Mouse (Mus musculus) layer of hippocampus, adult 9-10 months (tissue): Measurements from ENCODE around the gene Sipa1l1.

Experiments used
- DNase-seq: peaks from one replicate; pipeline ENCODE4 v3.0.0; 2022; ENCODE audit warnings: low spot score

Sipa1l1 gene

GRCm38 (mm10) chr12:82247371-82248258 lies 78.5 kb downstream of the Sipa1l1 start:
- DNase-seq = no peak

- no peak for DNase-seq
These were observed 79.4 kb downstream of the Sipa1l1 start for GRCm38 (mm10) chr12:82248501-82248900.

GRCm38 (mm10) chr12:82251328-82251727 lies 82.2 kb downstream of the Sipa1l1 start:
- no peak for DNase-seq

GRCm38 (mm10) chr12:82254076-82254475 lies 85.0 kb downstream of the Sipa1l1 start:
- DNase-seq = no peak

GRCm38 (mm10) chr12:82256012-82256411 lies 86.9 kb downstream of the Sipa1l1 start:
- no peak for DNase-seq

DNA sequence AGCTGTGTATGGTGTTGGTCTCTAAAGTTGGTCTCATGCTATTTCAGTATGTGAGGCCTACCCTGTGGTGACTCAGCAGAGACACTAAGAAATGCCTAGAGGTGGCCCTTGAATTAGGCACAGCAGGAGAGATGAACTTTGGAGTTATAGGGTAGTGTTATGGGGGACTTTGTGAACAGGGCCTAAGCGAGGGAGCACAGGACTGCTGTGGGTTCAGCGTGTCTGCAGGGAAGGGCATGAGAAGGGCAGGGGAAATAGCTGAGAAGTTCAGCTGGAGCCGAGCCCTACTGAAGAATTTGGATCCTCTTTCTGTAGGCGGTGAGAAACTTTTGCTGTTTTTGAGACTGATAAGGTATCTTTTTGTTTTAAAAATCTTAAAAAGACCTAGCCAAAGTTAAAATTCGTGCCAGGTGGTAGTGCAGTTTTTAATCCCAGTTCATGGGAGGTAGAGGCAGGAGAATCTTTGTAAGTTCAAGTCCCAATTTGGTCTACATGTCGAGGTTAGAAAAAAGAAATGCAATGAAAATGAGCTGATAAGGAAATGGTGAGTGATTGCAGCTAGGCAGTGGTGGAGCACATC lies 87.9 kb downstream of the Sipa1l1 start:
- DNase-seq = no peak

- no peak for DNase-seq
These were observed 89.1 kb downstream of the Sipa1l1 start for GRCm38 (mm10) chr12:82257994-82258785.

DNA sequence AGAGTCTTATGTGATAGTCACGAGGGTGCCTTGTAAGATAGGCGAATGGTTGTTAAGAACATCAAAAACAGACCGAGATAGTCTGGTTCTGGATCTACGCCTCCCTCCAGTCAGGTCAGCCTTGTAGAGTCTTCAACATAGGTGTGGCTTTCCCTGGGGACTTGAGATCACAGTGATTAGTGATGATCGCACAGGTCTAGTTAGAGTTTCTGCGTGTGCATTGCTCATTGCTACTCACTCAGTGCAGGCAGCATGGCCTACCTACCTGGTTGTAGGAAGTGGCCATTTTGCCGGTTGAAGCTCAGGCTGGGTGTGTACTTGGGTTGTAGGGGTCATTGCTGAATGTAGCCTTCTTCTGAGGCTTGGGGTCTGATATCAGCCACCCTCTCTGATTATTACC lies 94.3 kb downstream of the Sipa1l1 start:
- DNase-seq = no peak

- no peak for DNase-seq
These were observed 95.1 kb downstream of the Sipa1l1 start for GRCm38 (mm10) chr12:82264083-82264851.

DNA sequence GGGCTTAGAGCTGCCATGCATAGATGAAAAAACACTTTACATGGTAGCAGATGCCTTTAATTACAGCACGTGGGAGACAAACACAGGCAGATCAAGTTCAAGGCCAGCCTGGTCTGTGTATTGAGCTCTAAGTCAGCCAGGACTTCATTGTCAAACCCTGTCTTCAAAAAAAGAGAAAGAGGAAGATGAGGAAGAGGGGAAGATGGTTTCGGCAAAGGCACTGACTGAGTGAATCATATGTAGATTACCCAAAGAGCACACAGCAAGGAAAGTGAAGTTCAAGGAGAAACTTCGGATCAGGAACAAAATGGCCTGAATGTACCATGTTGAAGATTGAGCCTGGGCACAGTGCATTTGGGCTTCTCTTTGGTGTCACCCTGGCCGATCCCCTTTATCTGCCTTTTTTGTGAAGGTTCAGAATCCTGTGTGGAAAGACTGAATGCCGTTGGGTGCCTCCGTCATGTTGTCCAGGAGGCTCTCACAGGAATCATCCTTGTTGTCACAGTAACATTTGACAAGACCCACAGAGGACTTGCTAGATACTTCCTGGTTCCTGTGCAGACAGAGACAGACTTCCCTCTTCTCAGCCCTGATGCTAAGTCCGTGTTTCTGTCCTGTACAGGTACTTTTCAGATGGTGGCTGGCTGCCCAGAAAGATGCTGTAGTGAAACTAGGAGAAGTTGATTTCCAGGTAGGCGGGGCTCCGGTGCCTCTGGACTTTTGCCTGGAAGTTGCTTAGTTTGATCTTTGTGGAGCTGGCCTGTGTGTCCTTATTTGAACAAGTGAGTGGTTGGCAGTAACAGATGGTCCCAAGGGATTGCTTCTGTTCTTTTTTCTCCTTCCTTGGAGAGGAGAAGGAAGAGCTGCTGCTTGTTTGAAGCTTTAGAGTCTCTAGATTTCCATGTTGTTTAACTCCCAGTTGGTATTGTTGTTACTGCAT lies 96.5 kb downstream of the Sipa1l1 start:
- no peak for DNase-seq

DNA sequence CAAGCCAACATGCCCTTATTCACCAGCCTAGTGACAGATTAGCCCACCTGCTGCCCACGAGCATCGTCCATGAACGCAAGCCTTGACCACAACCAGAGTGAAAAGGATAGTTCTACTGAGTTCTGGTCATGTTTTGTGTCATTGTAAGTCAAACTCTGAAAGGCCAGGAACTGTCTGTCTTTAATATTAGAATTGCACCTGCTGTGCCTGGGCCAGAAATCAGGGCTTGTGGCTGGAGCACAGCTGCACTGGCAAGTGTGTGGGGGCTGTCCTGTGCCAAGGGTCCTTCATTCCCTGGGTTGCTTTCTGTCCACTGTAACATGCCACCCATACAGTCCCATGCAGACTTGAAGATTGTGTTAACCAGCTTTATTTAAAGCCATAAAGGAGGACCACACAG lies 102.3 kb downstream of the Sipa1l1 start:
- no peak for DNase-seq

- DNase-seq = no peak
These were observed 104.4 kb downstream of the Sipa1l1 start for GRCm38 (mm10) chr12:82273503-82273902.

GRCm38 (mm10) chr12:82274576-82274975 lies 105.5 kb downstream of the Sipa1l1 start:
- no peak for DNase-seq

GRCm38 (mm10) chr12:82275767-82276166 lies 106.6 kb downstream of the Sipa1l1 start:
- DNase-seq = no peak

DNA sequence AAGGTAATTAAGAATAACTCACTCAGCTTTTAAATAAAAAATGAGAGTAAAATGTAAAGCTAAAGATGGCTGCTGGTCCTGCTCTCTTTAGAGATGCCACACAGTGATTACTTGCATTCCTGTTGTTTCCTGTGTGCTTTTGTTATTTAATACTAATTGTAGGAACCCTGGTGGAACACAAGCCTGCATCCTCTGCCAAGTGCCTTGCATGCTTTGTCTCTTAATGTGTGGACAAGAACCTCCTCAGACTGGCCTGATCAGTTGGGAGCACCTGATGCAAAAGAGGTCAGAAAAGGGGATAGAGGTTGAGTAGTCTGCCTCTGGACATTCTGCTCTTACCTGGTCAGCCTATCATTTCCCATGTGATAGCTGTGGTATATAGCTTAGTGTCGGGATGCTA lies 107.5 kb downstream of the Sipa1l1 start:
- no peak for DNase-seq

- no peak for DNase-seq
These were observed 115.5 kb downstream of the Sipa1l1 start for GRCm38 (mm10) chr12:82284617-82285016.

DNA sequence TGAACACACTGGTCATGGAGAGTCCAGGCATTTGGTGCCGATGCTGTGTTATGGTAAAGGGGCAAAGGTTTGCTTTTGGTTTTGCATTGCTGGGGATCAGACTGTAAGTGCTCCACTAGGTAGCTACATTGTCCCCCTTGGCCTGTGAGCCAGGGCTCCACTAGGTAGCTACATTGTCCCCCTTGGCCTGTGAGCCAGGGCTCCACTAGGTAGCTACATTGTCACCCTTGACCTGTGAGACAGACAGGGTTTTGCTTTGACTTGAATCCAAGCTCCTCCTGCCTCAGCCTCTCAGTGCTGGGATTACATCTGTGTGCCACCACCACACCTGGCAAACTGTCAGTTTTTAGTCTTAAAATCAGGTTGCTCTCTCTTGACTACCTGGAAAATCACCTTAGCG lies 115.9 kb downstream of the Sipa1l1 start:
- no peak for DNase-seq

DNA sequence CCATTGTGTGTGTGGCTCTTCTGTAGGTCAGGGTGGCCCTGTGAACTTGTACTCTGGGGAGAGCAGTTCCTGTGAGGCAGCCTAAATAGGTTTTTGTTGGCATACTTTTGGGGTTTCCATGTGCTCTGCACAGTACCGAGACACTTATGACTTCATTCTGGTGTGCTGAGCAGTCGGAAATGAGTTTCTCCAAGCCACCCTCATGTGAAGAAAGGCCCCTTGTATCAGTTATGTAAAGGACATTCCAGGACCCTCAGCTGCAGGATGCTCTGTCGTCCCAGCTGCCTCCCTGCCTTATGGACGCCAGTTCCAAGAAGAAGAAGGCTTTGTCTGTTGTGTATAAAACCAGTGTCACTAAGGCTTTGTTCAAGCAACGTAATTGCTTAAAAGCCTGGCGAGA lies 116.9 kb downstream of the Sipa1l1 start:
- no peak for DNase-seq

- DNase-seq = no peak
These were observed 117.7 kb downstream of the Sipa1l1 start for GRCm38 (mm10) chr12:82286804-82287203.

GRCm38 (mm10) chr12:82293545-82294247 lies 124.6 kb downstream of the Sipa1l1 start:
- DNase-seq = no peak
